Mouse (Mus musculus): ENCODE measurements around the gene Duoxa1.

GRCm38 (mm10) chr2:122354191-122354929 lies 40.8 kb upstream of the Duoxa1 start:
- TF ChIP-seq POLR2A (IDR thresholded peaks at IDR 0.05; ENCODE audit: borderline replicate concordance, control insufficient read depth, low read depth, low read length) (no peak), CTCF (IDR thresholded peaks at IDR 0.05; ENCODE audit: control insufficient read depth, insufficient read depth, low read length) (no peak)

All from bone marrow, adult 2 months (tissue).